Mouse (Mus musculus): ENCODE results near the gene Tradd. TPM values are rescaled to one million over a fixed set of nuclear protein-coding genes. Genes with fewer than 3 reads are reported as not detected.
A peak's percentile ranks its signal among the peaks of the same experiment; 100 is the strongest.
"Not testable (repeated sequence)": the region's sequence is repeated elsewhere in the genome, so short reads cannot be mapped to it uniquely, and the experiment has no call there.

The Tradd gene
- polyA plus RNA-seq, 1 experiment from 2014 or later = 22.8 TPM

GRCm38 (mm10) chr8:105254152-105254965 lies 10.1 kb downstream of the Tradd start:
- Histone ChIP-seq H3K4me1 (peaks cover 31% of the 10 kb centered on the region), H3K9ac (peak overlapping the region; percentile 86), H3K36me3 (peaks cover 41% of the 10 kb centered on the region), H3K27me3 (peaks cover 37% of the 10 kb centered on the region), H3K27ac (peak overlapping the region; percentile 91), H3K4me2 (peak overlapping the region; percentile 90), H3K9me3 (no peaks in the 10 kb centered on the region), H3K4me3 (peak overlapping the region; percentile 73)
- peak; percentile 81 for ATAC-seq (ENCODE audit: insufficient number of reproducible peaks, insufficient read depth, low FRiP score, low TSS enrichment, low read depth)
- WGBS = under 1% methylated on average over 73 of the region's 74 CpGs

- peak overlapping the region; percentile 73 for H3K4me3 ChIP-seq
- H3K9ac ChIP-seq = peak overlapping the region; percentile 86
Observed at GRCm38 (mm10) chr8:105253766-105254151, 10.7 kb downstream of the Tradd start.

DNA sequence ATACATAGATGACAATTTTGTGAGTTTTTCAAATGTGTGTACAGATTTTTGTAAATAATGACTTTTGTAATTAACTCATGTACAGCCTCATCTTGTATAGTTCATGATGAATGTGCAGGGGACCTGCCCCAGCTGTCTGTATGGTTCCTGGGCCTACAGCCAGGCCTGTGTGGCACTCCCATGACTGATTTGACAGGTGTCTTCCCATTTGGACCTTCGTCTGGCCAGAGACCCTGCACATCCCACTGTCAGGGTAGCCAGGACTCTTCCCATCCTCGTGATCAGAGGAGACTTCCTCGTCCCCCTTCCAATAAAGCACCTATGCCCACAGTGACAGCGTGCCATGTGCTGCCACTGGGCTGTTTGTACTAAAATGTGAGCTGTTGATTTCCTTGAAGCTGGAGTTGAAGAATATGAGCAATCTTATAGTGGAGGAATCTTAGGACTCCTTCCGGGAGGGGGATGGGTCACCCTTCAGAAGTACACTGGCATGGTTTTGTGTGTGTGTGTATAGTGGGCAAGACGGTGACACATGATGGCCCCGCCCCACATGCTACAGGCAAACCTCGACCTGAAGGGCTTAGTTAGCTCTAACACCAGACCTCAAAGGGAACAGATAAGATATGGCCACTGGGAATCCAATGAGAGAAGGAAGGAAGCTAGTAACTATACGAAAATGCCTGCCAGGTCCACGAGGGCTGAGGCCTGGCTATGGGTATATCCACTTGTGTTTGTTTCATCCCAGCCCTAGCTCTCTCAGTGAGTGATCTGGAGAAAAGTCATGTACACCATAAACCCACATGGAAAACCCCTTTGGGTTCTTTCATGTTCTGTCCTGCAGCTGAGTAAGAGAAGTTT lies 11.5 kb downstream of the Tradd start:
- no peak overlapping the region for H3K27ac ChIP-seq
- peaks cover 20% of the 10 kb centered on the region for H3K4me1 ChIP-seq
- H3K9me3 ChIP-seq = no peaks in the 10 kb centered on the region
- peaks cover 22% of the 10 kb centered on the region for H3K27me3 ChIP-seq
- peaks cover 55% of the 10 kb centered on the region for H3K36me3 ChIP-seq
- H3K9ac ChIP-seq = peak overlapping the region; percentile 86; the same call in 1 of the 2 replicates
- peak overlapping the region; percentile 73; the same call in 1 of the 2 replicates for H3K4me3 ChIP-seq
- WGBS = 86% methylated on average over 10 of the region's 10 CpGs
- ATAC-seq (ENCODE audit: insufficient number of reproducible peaks, insufficient read depth, low FRiP score, low TSS enrichment, low read depth) = no peak
- 0 out of 2 replicates have a peak overlapping the region, but pooled peaks have one; percentile 90 for H3K4me2 ChIP-seq

More at GRCm38 (mm10) chr8:105253766-105254151, 10.7 kb downstream of the Tradd start:
- Histone ChIP-seq H3K4me1 (peaks cover 25% of the 10 kb centered on the region), H3K27me3 (peaks cover 31% of the 10 kb centered on the region), H3K36me3 (peaks cover 47% of the 10 kb centered on the region), H3K4me2 (peak overlapping the region; percentile 90), H3K27ac (peak overlapping the region; percentile 91; the same call in 1 of the 2 replicates), H3K9me3 (no peaks in the 10 kb centered on the region)
- 36% methylated on average over 20 of the region's 20 CpGs for WGBS
- ATAC-seq (ENCODE audit: insufficient number of reproducible peaks, insufficient read depth, low FRiP score, low TSS enrichment, low read depth) = no peak

GRCm38 (mm10) chr8:105251954-105252353 lies 12.5 kb downstream of the Tradd start:
- ATAC-seq (ENCODE audit: insufficient number of reproducible peaks, insufficient read depth, low FRiP score, low TSS enrichment, low read depth) = no peak
- Histone ChIP-seq H3K27ac (no peak overlapping the region), H3K4me2 (no peak overlapping the region), H3K4me3 (no peak overlapping the region), H3K9me3 (no peaks in the 10 kb centered on the region), H3K36me3 (peaks cover 62% of the 10 kb centered on the region), H3K4me1 (peaks cover 20% of the 10 kb centered on the region), H3K9ac (no peak overlapping the region), H3K27me3 (peaks cover 14% of the 10 kb centered on the region)
- WGBS = 92% methylated on average over 6 of the region's 6 CpGs

DNA sequence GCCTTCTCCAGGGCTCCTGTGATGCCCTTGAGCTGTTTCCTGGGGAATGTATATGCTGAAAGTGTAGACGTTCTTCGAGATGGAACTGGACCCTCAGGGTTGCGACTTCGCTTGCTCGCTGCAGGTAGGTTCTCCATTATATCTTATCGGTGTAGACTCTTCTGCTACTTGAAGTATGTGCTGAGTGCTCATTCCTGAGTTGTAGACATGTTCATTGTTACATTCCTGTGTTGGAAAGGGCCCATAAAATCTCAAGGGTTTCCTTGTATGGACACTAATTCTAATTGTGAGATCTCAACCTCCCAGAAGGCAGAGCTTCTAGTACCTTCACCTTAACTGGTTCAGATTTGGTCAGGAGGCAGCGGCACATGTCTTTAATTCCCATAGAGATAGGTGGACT lies 23.4 kb downstream of the Tradd start:
- H3K4me3 ChIP-seq = no peak overlapping the region
- H3K4me1 ChIP-seq = no peaks in the 10 kb centered on the region
- H3K4me2 ChIP-seq = no peak overlapping the region
- H3K27ac ChIP-seq = no peak overlapping the region
- no peak overlapping the region for H3K9ac ChIP-seq
- H3K27me3 ChIP-seq = no peaks in the 10 kb centered on the region
- no peak for ATAC-seq (ENCODE audit: insufficient number of reproducible peaks, insufficient read depth, low FRiP score, low TSS enrichment, low read depth)
- H3K36me3 ChIP-seq = peaks cover 57% of the 10 kb centered on the region
- WGBS = 94% methylated on average over 7 of the region's 7 CpGs
- H3K9me3 ChIP-seq = no peaks in the 10 kb centered on the region

DNA sequence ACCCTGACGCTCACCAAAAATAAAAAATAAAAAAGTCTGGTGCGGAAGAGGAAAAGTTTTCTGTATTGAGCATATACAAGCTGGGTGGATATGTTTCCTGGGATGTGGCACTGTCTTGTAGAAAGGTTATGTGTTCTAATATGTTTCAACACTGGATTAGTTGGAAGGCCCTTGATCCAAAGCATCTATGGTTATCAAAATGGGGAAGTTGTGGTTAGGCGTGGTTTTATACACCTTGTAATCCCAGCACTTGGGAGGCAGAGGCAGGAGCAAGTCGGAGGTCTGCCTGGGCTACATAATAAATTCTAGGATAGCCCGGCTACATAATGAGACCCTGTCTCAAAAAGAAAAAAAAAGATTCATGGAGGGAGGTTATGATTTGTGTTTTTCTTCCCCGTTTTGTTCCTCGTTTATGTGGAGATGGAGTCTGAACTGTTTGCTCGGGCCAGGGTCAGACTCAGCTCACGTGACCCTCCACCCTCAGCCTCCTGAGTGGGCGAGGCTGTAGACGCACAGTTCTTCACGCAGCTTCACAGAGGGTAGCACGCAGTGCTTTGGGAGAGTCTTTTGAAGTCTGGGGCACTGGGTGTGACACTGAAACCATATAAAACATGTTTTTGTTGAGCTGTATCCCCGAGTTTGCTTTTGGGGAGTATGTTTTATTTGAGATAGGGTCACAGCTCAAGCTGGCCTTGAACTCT lies 26.8 kb downstream of the Tradd start:
- 92% methylated on average over 14 of the region's 14 CpGs for WGBS
- ATAC-seq (ENCODE audit: insufficient number of reproducible peaks, insufficient read depth, low FRiP score, low TSS enrichment, low read depth) = no peak
- Histone ChIP-seq H3K4me1 (no peaks in the 10 kb centered on the region), H3K4me2 (no peak overlapping the region), H3K9me3 (no peaks in the 10 kb centered on the region), H3K27me3 (no peaks in the 10 kb centered on the region), H3K36me3 (peaks cover 66% of the 10 kb centered on the region), H3K27ac (no peak overlapping the region), H3K9ac (no peak overlapping the region), H3K4me3 (no peak overlapping the region)

DNA sequence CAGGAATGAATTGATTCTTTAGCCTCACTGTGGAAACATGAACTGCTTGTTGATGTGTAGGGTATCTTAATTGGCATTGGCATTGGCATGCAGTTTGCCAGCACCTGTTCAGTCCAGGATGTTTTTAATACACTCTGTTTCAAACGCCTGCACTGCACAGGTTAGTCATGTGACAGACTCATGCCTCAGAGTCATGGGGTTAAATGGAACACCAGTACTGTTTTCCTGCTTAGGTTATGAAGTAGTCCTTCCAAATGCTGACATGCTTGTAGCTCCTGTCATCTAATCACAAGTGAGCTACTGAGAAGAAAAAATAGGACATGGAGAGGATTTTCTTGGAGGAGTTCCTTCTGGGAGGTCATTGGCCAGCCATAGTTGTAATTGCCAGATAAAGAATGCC lies 29.2 kb downstream of the Tradd start:
- 56% methylated on average over 1 of the region's 1 CpGs for WGBS
- Histone ChIP-seq H3K36me3 (peaks cover 49% of the 10 kb centered on the region), H3K4me3 (no peak overlapping the region), H3K27me3 (no peaks in the 10 kb centered on the region), H3K9me3 (no peaks in the 10 kb centered on the region), H3K27ac (no peak overlapping the region), H3K4me1 (no peaks in the 10 kb centered on the region), H3K9ac (no peak overlapping the region), H3K4me2 (no peak overlapping the region)
- ATAC-seq (ENCODE audit: insufficient number of reproducible peaks, insufficient read depth, low FRiP score, low TSS enrichment, low read depth) = no peak

DNA sequence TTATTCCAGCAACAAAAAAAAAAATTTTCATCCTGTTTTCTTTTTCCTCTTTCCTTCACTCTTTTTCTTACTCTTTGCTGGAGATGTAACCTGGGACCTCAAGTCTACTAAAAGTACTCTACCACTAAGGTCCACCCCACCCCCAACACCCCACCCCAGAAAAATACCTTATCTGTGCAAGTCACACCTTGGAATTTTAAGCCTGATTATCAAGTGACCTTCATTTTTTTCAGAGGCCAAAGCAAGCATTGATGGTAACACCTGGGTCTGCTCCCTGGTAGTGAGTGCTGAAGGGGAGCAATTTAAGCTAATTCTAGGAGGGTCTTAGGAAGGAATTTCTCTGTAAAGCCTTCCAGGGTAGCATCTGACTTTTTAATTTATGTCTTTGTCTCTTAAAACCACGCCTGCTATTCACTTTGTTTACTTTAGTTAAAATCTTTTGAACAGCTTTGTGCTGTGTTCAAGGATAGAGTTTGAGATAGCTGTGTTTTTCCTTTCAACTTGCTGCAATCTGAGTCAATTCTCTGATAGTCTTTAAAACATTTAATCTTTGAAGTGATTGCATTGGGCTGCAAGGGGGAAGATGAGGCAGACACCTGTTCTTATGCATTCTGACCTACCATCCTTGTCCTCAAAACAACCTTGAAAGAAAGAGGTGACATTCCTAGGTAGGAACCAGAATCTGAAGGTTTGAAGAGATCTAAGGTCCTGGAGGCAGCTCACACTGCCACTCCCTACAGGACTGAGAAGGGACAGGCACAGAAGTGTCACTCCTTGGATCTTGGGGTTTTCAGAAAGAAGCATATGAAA lies 31.1 kb downstream of the Tradd start:
- H3K27me3 ChIP-seq = no peaks in the 10 kb centered on the region
- no peak overlapping the region for H3K4me3 ChIP-seq
- no peak overlapping the region for H3K9ac ChIP-seq
- 77% methylated on average over 1 of the region's 1 CpGs for WGBS
- ATAC-seq (ENCODE audit: insufficient number of reproducible peaks, insufficient read depth, low FRiP score, low TSS enrichment, low read depth) = no peak
- H3K4me2 ChIP-seq = no peak overlapping the region
- H3K9me3 ChIP-seq = no peaks in the 10 kb centered on the region
- no peaks in the 10 kb centered on the region for H3K4me1 ChIP-seq
- H3K27ac ChIP-seq = no peak overlapping the region
- H3K36me3 ChIP-seq = peaks cover 31% of the 10 kb centered on the region

- H3K4me2 ChIP-seq; H3K9ac ChIP-seq; H3K27me3 ChIP-seq; H3K4me1 ChIP-seq; ATAC-seq (ENCODE audit: insufficient number of reproducible peaks, insufficient read depth, low FRiP score, low TSS enrichment, low read depth); H3K9me3 ChIP-seq; H3K27ac ChIP-seq; H3K4me3 ChIP-seq: not testable (repeated sequence)
- 91% methylated on average over 4 of the region's 4 CpGs for WGBS
- H3K36me3 ChIP-seq = peaks cover 31% of the 10 kb centered on the region
Observed at GRCm38 (mm10) chr8:105232321-105232693, 32.1 kb downstream of the Tradd start.

- 84% methylated on average over 12 of the region's 12 CpGs for WGBS
- ATAC-seq (ENCODE audit: insufficient number of reproducible peaks, insufficient read depth, low FRiP score, low TSS enrichment, low read depth) = no peak
- H3K9me3 ChIP-seq = no peaks in the 10 kb centered on the region
- no peak overlapping the region for H3K4me3 ChIP-seq
- no peak overlapping the region for H3K27ac ChIP-seq
- H3K27me3 ChIP-seq = no peaks in the 10 kb centered on the region
- no peak overlapping the region for H3K4me2 ChIP-seq
- H3K9ac ChIP-seq = no peak overlapping the region
- peaks cover 2% of the 10 kb centered on the region; the same call in 1 of the 2 replicates for H3K4me1 ChIP-seq
- peaks cover 28% of the 10 kb centered on the region for H3K36me3 ChIP-seq
Observed at GRCm38 (mm10) chr8:105231503-105232320, 32.7 kb downstream of the Tradd start.
